Mouse (Mus musculus): ENCODE results near the gene Plekhg6. TPM values are rescaled to one million over a fixed set of nuclear protein-coding genes. Genes with fewer than 3 reads are reported as not detected.

The Plekhg6 gene
- polyA plus RNA-seq, 2 experiments = 0.38 to 0.39 TPM

GRCm38 (mm10) chr6:125360846-125361245 lies 19.7 kb downstream of the Plekhg6 start:
- Histone ChIP-seq H3K27me3 (ENCODE audit: control insufficient read depth, insufficient read depth, low read length) (no peaks in the 10 kb centered on the region), H3K36me3 (replicated peaks; ENCODE audit: control insufficient read depth, insufficient read depth, low read depth) (no peaks in the 10 kb centered on the region), H3K9ac (replicated peaks) (no peak overlapping the region), H3K4me2 (ENCODE audit: low read depth) (no peak overlapping the region), H3K27ac (no peak overlapping the region), H3K4me3 (ENCODE audit: insufficient read depth in 1 of 2, low read depth in 2 of 2, low read length in 2 of 2) (no peak overlapping the region), H3K9me3 (ENCODE audit: control insufficient read depth, low read length) (no peaks in the 10 kb centered on the region), H3K4me1 (replicated peaks; ENCODE audit: control insufficient read depth in 2 of 2, insufficient read depth in 2 of 2, low read length in 1 of 2) (peaks cover 0 to 6% of the 10 kb centered on the region in 2 experiments; a peak in 1 of 4 replicates)
- no peak for DNase-seq (ENCODE audit: low read depth in 3 of 3, low spot score in 3 of 3)
- 67% methylated on average over 9 of the region's 9 CpGs for WGBS (ENCODE audit: insufficient replicate concordance)
- no peak for ATAC-seq (ENCODE audit: insufficient read depth)
- TF ChIP-seq CTCF (IDR thresholded peaks at IDR 0.05; ENCODE audit: low read depth) = no peak
- no peak for TF ChIP-seq EP300 (IDR thresholded peaks at IDR 0.05; ENCODE audit: low read depth)

- peak; percentile 29 for TF ChIP-seq CTCF (IDR thresholded peaks at IDR 0.05; ENCODE audit: low read depth)
- no peak for TF ChIP-seq EP300 (IDR thresholded peaks at IDR 0.05; ENCODE audit: low read depth)
- H3K4me1 ChIP-seq (replicated peaks; ENCODE audit: control insufficient read depth in 2 of 2, insufficient read depth in 2 of 2, low read length in 1 of 2) = peaks cover 0 to 14% of the 10 kb centered on the region in 2 experiments; a peak in 3 of 4 replicates
- no peak overlapping the region for H3K4me2 ChIP-seq (ENCODE audit: low read depth)
- H3K9me3 ChIP-seq (ENCODE audit: control insufficient read depth, low read length) = no peaks in the 10 kb centered on the region
- DNase-seq (ENCODE audit: low read depth in 3 of 3, low spot score in 3 of 3) (no peak), ATAC-seq (ENCODE audit: insufficient read depth) (no peak)
- no peak overlapping the region for H3K9ac ChIP-seq (replicated peaks)
- 37% methylated on average over 9 of the region's 9 CpGs for WGBS (ENCODE audit: insufficient replicate concordance)
- H3K27me3 ChIP-seq (ENCODE audit: control insufficient read depth, insufficient read depth, low read length) = no peaks in the 10 kb centered on the region
- no peaks in the 10 kb centered on the region for H3K36me3 ChIP-seq (replicated peaks; ENCODE audit: control insufficient read depth, insufficient read depth, low read depth)
- H3K27ac ChIP-seq = no peak overlapping the region
- no peak overlapping the region for H3K4me3 ChIP-seq (ENCODE audit: insufficient read depth in 1 of 2, low read depth in 2 of 2, low read length in 2 of 2)
Measured at GRCm38 (mm10) chr6:125359999-125360398, 20.6 kb downstream of the Plekhg6 start.

- no peaks in the 10 kb centered on the region for H3K36me3 ChIP-seq (replicated peaks; ENCODE audit: control insufficient read depth, insufficient read depth, low read depth)
- TF ChIP-seq EP300 (IDR thresholded peaks at IDR 0.05; ENCODE audit: low read depth) (no peak), CTCF (IDR thresholded peaks at IDR 0.05; ENCODE audit: low read depth) (no peak)
- WGBS (ENCODE audit: insufficient replicate concordance) = 69% methylated on average over 15 of the region's 15 CpGs
Measured at GRCm38 (mm10) chr6:125357334-125357733, 23.3 kb downstream of the Plekhg6 start.

GRCm38 (mm10) chr6:125356264-125356663 lies 24.3 kb downstream of the Plekhg6 start:
- WGBS (ENCODE audit: insufficient replicate concordance) = 42% methylated on average over 8 of the region's 8 CpGs
- peaks cover 0 to 35% of the 10 kb centered on the region in 2 experiments; a peak in 3 of 4 replicates for H3K4me1 ChIP-seq (replicated peaks; ENCODE audit: control insufficient read depth in 2 of 2, insufficient read depth in 2 of 2, low read length in 1 of 2)

More at GRCm38 (mm10) chr6:125357334-125357733, 23.3 kb downstream of the Plekhg6 start:
- ATAC-seq (ENCODE audit: insufficient read depth) (no peak), DNase-seq (ENCODE audit: low read depth in 3 of 3, low spot score in 3 of 3) (no peak)
- no peaks in the 10 kb centered on the region for H3K9me3 ChIP-seq (ENCODE audit: control insufficient read depth, low read length)
- peaks cover 0 to 27% of the 10 kb centered on the region in 2 experiments; a peak in 3 of 4 replicates for H3K4me1 ChIP-seq (replicated peaks; ENCODE audit: control insufficient read depth in 2 of 2, insufficient read depth in 2 of 2, low read length in 1 of 2)
- no peak overlapping the region for H3K27ac ChIP-seq
- H3K27me3 ChIP-seq (ENCODE audit: control insufficient read depth, insufficient read depth, low read length) = no peaks in the 10 kb centered on the region
- no peak overlapping the region for H3K4me2 ChIP-seq (ENCODE audit: low read depth)
- no peak overlapping the region for H3K4me3 ChIP-seq (ENCODE audit: insufficient read depth in 1 of 2, low read depth in 2 of 2, low read length in 2 of 2)
- H3K9ac ChIP-seq (replicated peaks) = no peak overlapping the region

GRCm38 (mm10) chr6:125355197-125355741 lies 25.3 kb downstream of the Plekhg6 start:
- H3K4me2 ChIP-seq (ENCODE audit: low read depth) = peak overlapping the region; percentile 36
- no peak overlapping the region for H3K4me3 ChIP-seq (ENCODE audit: insufficient read depth in 1 of 2, low read depth in 2 of 2, low read length in 2 of 2)
- no peak overlapping the region for H3K9ac ChIP-seq (replicated peaks)
- no peak for TF ChIP-seq EP300 (IDR thresholded peaks at IDR 0.05; ENCODE audit: low read depth)
- no peak for TF ChIP-seq CTCF (IDR thresholded peaks at IDR 0.05; ENCODE audit: low read depth)
- DNase-seq (ENCODE audit: low read depth in 3 of 3, low spot score in 3 of 3) (no peak), ATAC-seq (ENCODE audit: insufficient read depth) (0 out of 2 replicates have a peak, but pooled peaks have one; percentile 7)
- H3K4me1 ChIP-seq (replicated peaks; ENCODE audit: control insufficient read depth in 2 of 2, insufficient read depth in 2 of 2, low read length in 1 of 2) = peaks cover 0 to 37% of the 10 kb centered on the region in 2 experiments; a peak in 3 of 4 replicates
- no peak overlapping the region for H3K27ac ChIP-seq
- 7% methylated on average over 10 of the region's 10 CpGs for WGBS (ENCODE audit: insufficient replicate concordance)
- H3K27me3 ChIP-seq (ENCODE audit: control insufficient read depth, insufficient read depth, low read length) = no peaks in the 10 kb centered on the region
- no peaks in the 10 kb centered on the region for H3K9me3 ChIP-seq (ENCODE audit: control insufficient read depth, low read length)
- no peaks in the 10 kb centered on the region for H3K36me3 ChIP-seq (replicated peaks; ENCODE audit: control insufficient read depth, insufficient read depth, low read depth)

More at GRCm38 (mm10) chr6:125356264-125356663, 24.3 kb downstream of the Plekhg6 start:
- Histone ChIP-seq H3K36me3 (replicated peaks; ENCODE audit: control insufficient read depth, insufficient read depth, low read depth) (no peaks in the 10 kb centered on the region), H3K4me2 (ENCODE audit: low read depth) (no peak overlapping the region), H3K9ac (replicated peaks) (no peak overlapping the region), H3K27me3 (ENCODE audit: control insufficient read depth, insufficient read depth, low read length) (no peaks in the 10 kb centered on the region), H3K4me3 (ENCODE audit: insufficient read depth in 1 of 2, low read depth in 2 of 2, low read length in 2 of 2) (no peak overlapping the region), H3K27ac (no peak overlapping the region), H3K9me3 (ENCODE audit: control insufficient read depth, low read length) (no peaks in the 10 kb centered on the region)
- DNase-seq (ENCODE audit: low read depth in 3 of 3, low spot score in 3 of 3) (no peak), ATAC-seq (ENCODE audit: insufficient read depth) (no peak)
- TF ChIP-seq EP300 (IDR thresholded peaks at IDR 0.05; ENCODE audit: low read depth) (no peak), CTCF (IDR thresholded peaks at IDR 0.05; ENCODE audit: low read depth) (no peak)
